Mouse (Mus musculus) hindbrain, postnatal 0 days (tissue): ENCODE results near the gene Phldb2. TPM values are rescaled to one million over a fixed set of nuclear protein-coding genes. Genes with fewer than 3 reads are reported as not detected.
A peak's percentile ranks its signal among the peaks of the same experiment; 100 is the strongest.

Experiments
- ATAC-seq: fragments of 200-750 bp; cut with Nextera tagmentation; 2 replicates; pipeline ENCODE4 v1.8.0; 2017; ENCODE audit warnings: mild to moderate bottlenecking, moderate TSS enrichment, moderate library complexity
- DNase-seq: peaks from one replicate; pipeline ENCODE4 v3.0.0-alpha.2; 2015; ENCODE audit warnings: low spot score
- H3K27ac ChIP-seq: fragments of 300-500 bp; sonication (generic); 2 replicates; pipeline ENCODE4 v1.5.1; 2014; ENCODE audit warnings: mild to moderate bottlenecking
- H3K27me3 ChIP-seq: fragments of 300-500 bp; sonication (generic); 2 replicates; pipeline ENCODE4 v1.6.1; 2014; ENCODE audit warnings: low read length, mixed read lengths; ENCODE audit not compliant: insufficient read depth
- H3K36me3 ChIP-seq: fragments of 300-500 bp; sonication (generic); 2 replicates; pipeline ENCODE4 v1.6.1; 2014; ENCODE audit warnings: low read length, mixed read lengths; ENCODE audit not compliant: insufficient read depth
- H3K4me1 ChIP-seq: fragments of 300-500 bp; sonication (generic); 2 replicates; pipeline ENCODE4 v1.6.1; 2014; ENCODE audit warnings: antibody characterized with exemption, low read length, mixed read lengths; ENCODE audit not compliant: insufficient read depth
- H3K4me2 ChIP-seq: fragments of 300-500 bp; sonication (generic); 2 replicates; pipeline ENCODE4 v1.6.1; 2014; ENCODE audit warnings: low read depth, mild to moderate bottlenecking, low read length, moderate library complexity, mixed read lengths
- H3K4me3 ChIP-seq: fragments of 300-500 bp; sonication (generic); 2 replicates; pipeline ENCODE4 v1.5.1; 2014; ENCODE audit warnings: low read length
- H3K9ac ChIP-seq: fragments of 300-500 bp; sonication (generic); replicated peaks from 2 replicates; pipeline ENCODE4 v1.6.1; 2014; ENCODE audit warnings: mild to moderate bottlenecking, low read length, moderate library complexity, mixed read lengths
- H3K9me3 ChIP-seq: fragments of 300-500 bp; sonication (generic); 2 replicates; pipeline ENCODE4 v1.6.1; 2016; ENCODE audit warnings: low read length, mixed read lengths
- CTCF ChIP-seq: IDR thresholded peaks from 2 replicates; pipeline ENCODE4 v1.5.1; 2016; ENCODE audit warnings: antibody characterized with exemption, control low read depth, low read depth
- WGBS: fragments of 180-500 bp; shearing (Covaris S2); extraction: QIAGEN DNeasy Blood & Tissue Kit; methylation state at CpG from one replicate; pipeline ENCODE4 v1.1.7; 2014; 5-methylcytosine and 5-hydroxymethylcytosine counted together
- polyA plus RNA-seq: library from polyadenylated mRNA; unstranded; fragments of >200 nt; fragmentation: Nextera tagmentation; extraction: Ambion mirVana; gene quantifications from 2 replicates; pipeline ENCODE4 v1.2.1, GENCODE M21; 2015
- total RNA-seq: library from RNA; depleted of rRNA; stranded (reverse); fragments of >200 nt; gene quantifications from 2 replicates; pipeline ENCODE4 v1.2.3, GENCODE M21; 2014; rRNA removed

Phldb2 gene
- total RNA-seq (3.3 and 4.5 TPM in 2 replicates), polyA plus RNA-seq (6.2 and 7.2 TPM in 2 replicates)

- no peak for TF ChIP-seq CTCF
- Histone ChIP-seq H3K9ac (no peak within 1 kb of the TSS), H3K27ac (no peak within 1 kb of the TSS), H3K27me3 (no peaks in the 10 kb centered on the region), H3K36me3 (no peaks in the 10 kb centered on the region), H3K4me3 (no peak within 1 kb of the TSS), H3K4me2 (no peak within 1 kb of the TSS), H3K9me3 (no peaks in the 10 kb centered on the region), H3K4me1 (no peaks in the 10 kb centered on the region)
- no peak for ATAC-seq
- 84% methylated on average over 4 of the region's 4 CpGs for WGBS
- DNase-seq = no peak
Observed at GRCm38 (mm10) chr16:45953394-45953793, at the start of gene Phldb2. Gene Phldb2, minus strand, starts transcription at chr16:45953598.

- TF ChIP-seq CTCF = no peak
- Histone ChIP-seq H3K27ac (no peak overlapping the region), H3K4me3 (no peak overlapping the region), H3K9ac (no peak overlapping the region), H3K27me3 (no peaks in the 10 kb centered on the region), H3K9me3 (no peaks in the 10 kb centered on the region), H3K4me2 (no peak overlapping the region), H3K4me1 (no peaks in the 10 kb centered on the region), H3K36me3 (no peaks in the 10 kb centered on the region)
- DNase-seq = no peak
- 87% methylated on average over 10 of the region's 10 CpGs for WGBS
- ATAC-seq = no peak
Observed at GRCm38 (mm10) chr16:46001550-46002166, 48.3 kb upstream of the Phldb2 start.

GRCm38 (mm10) chr16:46000976-46001375, 47.6 kb upstream of the Phldb2 start:
- Histone ChIP-seq H3K4me3 (no peak overlapping the region), H3K27ac (no peak overlapping the region), H3K4me1 (no peaks in the 10 kb centered on the region), H3K4me2 (no peak overlapping the region), H3K36me3 (no peaks in the 10 kb centered on the region), H3K9me3 (no peaks in the 10 kb centered on the region), H3K27me3 (no peaks in the 10 kb centered on the region), H3K9ac (no peak overlapping the region)
- 80% methylated on average over 3 of the region's 3 CpGs for WGBS
- ATAC-seq (no peak), DNase-seq (no peak)
- TF ChIP-seq CTCF = no peak

GRCm38 (mm10) chr16:45999374-46000191, 46.2 kb upstream of the Phldb2 start:
- Histone ChIP-seq H3K9me3 (no peaks in the 10 kb centered on the region), H3K9ac (no peak overlapping the region), H3K27me3 (no peaks in the 10 kb centered on the region), H3K4me1 (no peaks in the 10 kb centered on the region), H3K27ac (no peak overlapping the region), H3K4me2 (0 out of 2 replicates have a peak overlapping the region, but pooled peaks have one; percentile 5), H3K36me3 (no peaks in the 10 kb centered on the region), H3K4me3 (no peak overlapping the region)
- ATAC-seq (peak; percentile 77), DNase-seq (peak; percentile 66)
- TF ChIP-seq CTCF = peak; percentile 39
- 30% methylated on average over 10 of the region's 10 CpGs for WGBS

- 86% methylated on average over 7 of the region's 7 CpGs for WGBS
- ATAC-seq = no peak
- H3K4me3 ChIP-seq = no peak overlapping the region
Observed at GRCm38 (mm10) chr16:45998231-45998630, 44.8 kb upstream of the Phldb2 start.

GRCm38 (mm10) chr16:45990901-45991676, 37.7 kb upstream of the Phldb2 start:
- Histone ChIP-seq H3K9ac (no peak overlapping the region), H3K4me1 (no peaks in the 10 kb centered on the region), H3K36me3 (no peaks in the 10 kb centered on the region), H3K27ac (no peak overlapping the region), H3K27me3 (no peaks in the 10 kb centered on the region), H3K4me3 (no peak overlapping the region), H3K9me3 (no peaks in the 10 kb centered on the region), H3K4me2 (no peak overlapping the region)
- WGBS = 49% methylated on average over 10 of the region's 10 CpGs
- ATAC-seq (no peak), DNase-seq (peak; percentile 70)
- peak; percentile 52 for TF ChIP-seq CTCF

More at GRCm38 (mm10) chr16:45998231-45998630, 44.8 kb upstream of the Phldb2 start:
- Histone ChIP-seq H3K27ac (no peak overlapping the region), H3K9ac (no peak overlapping the region), H3K36me3 (no peaks in the 10 kb centered on the region), H3K4me2 (no peak overlapping the region), H3K4me1 (no peaks in the 10 kb centered on the region), H3K27me3 (no peaks in the 10 kb centered on the region), H3K9me3 (no peaks in the 10 kb centered on the region)
- no peak for TF ChIP-seq CTCF
- DNase-seq = no peak
